Mouse (Mus musculus) cortical plate, adult 2 months (tissue): ENCODE measurements at regions not wholly inside any gene's neighbourhood (a gene's known extent, or its start where the extent isn't known, plus 50 kb on each side); places are given as distances from the start of the nearest gene placed in this dataset.

Experiments
- CTCF ChIP-seq: fragments of 200-500 bp; IDR thresholded peaks from 2 replicates; pipeline ENCODE4 v1.5.1; 2011; ENCODE audit warnings: mild to moderate bottlenecking, control low read depth, low read length; ENCODE audit not compliant: insufficient read depth; ENCODE audit errors: extremely low read depth
- POLR2A ChIP-seq: fragments of 200-500 bp; IDR thresholded peaks from 2 replicates; pipeline ENCODE4 v1.6.1; 2011; ENCODE audit warnings: mild to moderate bottlenecking, low read length, control low read depth; ENCODE audit not compliant: insufficient read depth; ENCODE audit errors: extremely low read depth

DNA sequence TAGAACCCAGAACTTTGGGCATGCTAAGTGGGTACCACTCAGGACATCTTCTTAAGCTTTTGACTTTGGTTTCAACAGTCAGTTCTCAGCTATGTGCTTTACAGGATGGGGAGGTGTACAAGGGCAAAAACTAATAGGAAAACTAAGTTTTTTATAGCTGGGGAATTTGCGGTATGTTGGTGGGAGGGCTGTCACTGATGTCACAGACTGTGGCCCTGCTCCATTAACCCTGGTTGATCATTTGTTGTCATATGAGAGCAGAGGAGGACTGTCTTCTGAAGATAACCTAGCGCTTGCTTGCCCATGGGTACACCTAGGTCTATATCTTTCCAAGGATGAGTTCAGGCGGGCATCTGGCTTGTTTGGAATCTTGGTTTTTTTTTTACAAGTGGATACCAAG lies 59.7 kb upstream of the Arhgap29 start:
- no peak for TF ChIP-seq CTCF
- no peak for TF ChIP-seq POLR2A
